Mouse (Mus musculus): ENCODE measurements around the gene Ccdc170.

The Ccdc170 gene

GRCm38 (mm10) chr10:4520394-4521102 lies 38.2 kb downstream of the Ccdc170 start:
- no peak for DNase-seq (ENCODE audit: low read depth, low spot score)

DNA sequence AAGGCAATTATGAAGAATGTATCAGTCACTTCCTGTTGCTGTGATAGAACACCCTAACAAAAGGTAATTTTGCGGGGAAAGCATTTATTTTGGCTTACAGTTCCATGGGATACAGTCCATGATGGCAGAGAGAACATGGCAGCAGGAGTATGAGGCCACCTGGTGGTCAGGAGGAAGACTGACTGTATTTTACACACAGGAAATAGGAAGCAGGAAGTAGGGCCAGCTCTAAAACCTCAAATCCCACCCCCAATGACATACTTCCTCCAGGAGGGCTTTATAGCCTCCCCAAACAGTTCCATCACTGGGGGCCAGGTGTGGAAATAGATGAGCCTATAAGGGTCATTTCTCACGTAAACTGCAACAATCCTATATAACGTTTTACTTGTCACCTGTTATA lies 39.8 kb downstream of the Ccdc170 start:
- peak; percentile 49 for DNase-seq (ENCODE audit: low read depth, low spot score)

- DNase-seq (ENCODE audit: low read depth, low spot score): no peak
Measured at GRCm38 (mm10) chr10:4523078-4523477, 40.8 kb downstream of the Ccdc170 start.

GRCm38 (mm10) chr10:4528043-4528442 lies 45.7 kb downstream of the Ccdc170 start:
- DNase-seq (ENCODE audit: low read depth, low spot score): no peak

- peak; percentile 12 for DNase-seq (ENCODE audit: low read depth, low spot score)
Measured at GRCm38 (mm10) chr10:4530638-4531235, 48.4 kb downstream of the Ccdc170 start.

DNA sequence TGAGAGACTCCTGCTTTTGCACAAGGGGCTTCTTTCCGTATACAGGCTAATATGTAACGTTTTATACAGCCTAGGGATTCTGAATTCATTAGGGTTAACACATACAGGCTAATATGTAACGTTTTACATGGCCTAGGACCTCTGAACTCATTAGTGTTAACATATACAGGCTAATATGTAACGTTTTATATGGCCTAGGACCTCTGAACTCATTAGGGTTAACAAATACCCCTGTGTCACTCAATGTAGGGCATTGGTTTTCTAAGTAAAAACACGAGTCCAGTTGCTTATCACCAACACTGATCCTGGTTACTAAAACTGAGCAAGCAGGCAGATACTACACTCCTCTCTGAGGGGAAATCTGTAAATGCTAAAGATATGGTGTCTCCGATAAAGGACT lies 49.6 kb downstream of the Ccdc170 start:
- no peak for DNase-seq (ENCODE audit: low read depth, low spot score)

DNA sequence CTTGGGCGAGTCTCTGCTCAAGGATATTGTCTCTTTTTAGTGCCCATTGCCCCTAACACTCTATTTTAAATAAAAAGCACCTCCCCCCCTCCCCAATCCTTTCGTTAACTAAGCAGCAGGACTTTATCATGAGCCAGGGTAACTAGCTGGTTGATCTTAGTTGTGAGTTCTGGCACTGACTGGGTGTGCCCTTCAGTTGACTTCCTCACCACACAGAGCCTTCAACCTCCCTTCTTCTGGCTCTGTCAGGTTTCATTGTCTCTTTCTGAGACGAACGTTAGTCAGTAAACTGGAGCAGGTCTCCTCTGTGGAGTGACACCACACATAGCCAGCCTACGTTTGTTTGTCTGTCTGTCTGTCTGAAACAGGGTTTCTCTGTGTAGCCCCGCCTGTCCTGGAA lies 50.4 kb downstream of the Ccdc170 start:
- DNase-seq (ENCODE audit: low read depth, low spot score): peak; percentile 9

- DNase-seq (ENCODE audit: low read depth, low spot score): no peak
Measured at GRCm38 (mm10) chr10:4533873-4534272, 51.6 kb downstream of the Ccdc170 start.

GRCm38 (mm10) chr10:4545550-4545949 lies 63.2 kb downstream of the Ccdc170 start:
- DNase-seq (ENCODE audit: low read depth, low spot score): peak; percentile 87

GRCm38 (mm10) chr10:4553442-4554119 lies 71.3 kb downstream of the Ccdc170 start:
- no peak for DNase-seq (ENCODE audit: low read depth, low spot score)

DNA sequence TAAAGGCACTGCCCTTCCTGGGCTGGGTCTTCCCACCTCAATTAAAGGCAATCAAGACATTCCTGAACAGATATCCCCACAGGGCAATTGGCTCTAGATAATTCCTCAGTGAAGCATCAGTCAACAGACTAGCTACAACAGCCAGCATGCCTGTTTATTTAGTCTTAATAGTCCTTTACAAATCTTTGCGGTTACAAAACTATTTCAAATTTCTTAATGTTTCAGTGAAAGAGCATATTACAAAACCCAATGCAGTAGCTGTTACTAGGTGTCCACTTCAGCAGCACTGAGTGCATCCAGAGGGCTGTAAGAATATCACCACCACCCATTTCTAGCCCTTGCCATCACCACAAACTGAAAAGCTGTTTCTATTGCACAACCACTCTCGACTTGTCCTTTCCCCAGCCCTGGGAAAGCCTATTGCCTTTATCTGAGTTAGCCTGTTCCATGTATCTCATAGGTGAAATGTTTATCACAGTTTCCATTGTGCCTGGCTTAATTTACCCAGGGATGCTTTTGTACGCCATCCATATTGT lies 74.6 kb downstream of the Ccdc170 start:
- DNase-seq (ENCODE audit: low read depth, low spot score): no peak

GRCm38 (mm10) chr10:4559132-4559531 lies 76.8 kb downstream of the Ccdc170 start:
- no peak for DNase-seq (ENCODE audit: low read depth, low spot score)

- no peak for DNase-seq (ENCODE audit: low read depth, low spot score)
Measured at GRCm38 (mm10) chr10:4565148-4565547, 82.8 kb downstream of the Ccdc170 start.

GRCm38 (mm10) chr10:4570778-4571177 lies 88.5 kb downstream of the Ccdc170 start:
- DNase-seq (ENCODE audit: low read depth, low spot score): no peak

DNA sequence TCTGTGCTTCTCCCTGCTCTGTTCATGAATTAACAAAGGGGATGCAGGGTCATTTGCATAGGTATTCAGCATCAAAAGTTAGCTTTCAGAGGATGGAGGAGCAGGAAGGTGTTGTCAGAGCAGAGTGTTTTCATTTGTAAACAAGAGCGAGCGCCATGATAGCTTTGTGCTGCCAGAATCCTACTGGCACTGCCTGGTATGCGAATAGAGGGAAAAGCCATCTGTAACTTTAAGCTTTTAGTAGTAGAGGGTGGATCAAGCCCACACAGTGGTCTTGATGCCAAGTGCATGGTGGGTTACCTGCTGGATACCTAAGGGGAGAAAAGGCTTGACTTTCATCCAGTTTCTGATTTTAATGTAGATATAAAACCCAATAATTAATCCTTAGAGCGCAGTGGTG lies 89.0 kb downstream of the Ccdc170 start:
- DNase-seq (ENCODE audit: low read depth, low spot score): peak; percentile 9

GRCm38 (mm10) chr10:4581905-4582304 lies 99.6 kb downstream of the Ccdc170 start:
- no peak for DNase-seq (ENCODE audit: low read depth, low spot score)

GRCm38 (mm10) chr10:4586691-4587090 lies 104.4 kb downstream of the Ccdc170 start:
- peak; percentile 29 for DNase-seq (ENCODE audit: low read depth, low spot score)

DNA sequence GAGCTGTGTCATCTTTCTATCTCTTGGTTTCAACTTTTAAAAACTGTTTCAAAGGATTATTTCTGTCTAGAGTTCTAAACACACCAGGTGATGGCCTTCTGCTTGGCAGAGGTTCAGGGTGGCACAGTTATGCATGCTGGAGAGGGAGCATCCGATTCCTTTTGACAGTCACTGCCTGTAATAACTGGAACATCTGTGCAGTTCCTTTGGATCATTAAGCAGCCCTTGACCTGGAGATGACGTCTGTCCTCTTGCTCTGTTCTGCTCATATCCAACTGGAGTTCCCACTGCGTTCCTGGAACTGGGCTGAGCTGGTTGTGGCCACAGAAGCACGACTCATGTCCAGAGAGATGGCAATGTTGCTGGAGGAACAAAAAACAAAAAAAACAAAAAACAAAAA lies 107.3 kb downstream of the Ccdc170 start:
- DNase-seq (ENCODE audit: low read depth, low spot score): no peak

DNA sequence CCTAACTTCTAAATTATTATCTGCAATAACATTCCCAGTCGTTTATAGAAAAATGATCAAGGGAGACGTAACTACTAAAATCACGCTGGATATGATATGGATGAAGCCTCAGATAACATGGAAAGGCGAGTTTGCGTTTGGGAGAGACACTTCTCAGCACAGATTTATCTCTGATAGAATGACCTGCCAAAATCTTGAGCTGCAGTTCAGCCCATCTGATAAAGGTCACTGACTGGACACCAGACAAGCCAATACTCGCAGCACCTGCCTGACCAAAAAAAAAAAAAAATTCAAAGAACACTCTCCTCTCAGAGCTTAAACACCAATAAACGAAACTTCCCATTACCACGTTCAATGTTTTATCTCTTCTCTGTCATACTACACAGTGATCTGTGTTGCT lies 108.7 kb downstream of the Ccdc170 start:
- no peak for DNase-seq (ENCODE audit: low read depth, low spot score)

DNA sequence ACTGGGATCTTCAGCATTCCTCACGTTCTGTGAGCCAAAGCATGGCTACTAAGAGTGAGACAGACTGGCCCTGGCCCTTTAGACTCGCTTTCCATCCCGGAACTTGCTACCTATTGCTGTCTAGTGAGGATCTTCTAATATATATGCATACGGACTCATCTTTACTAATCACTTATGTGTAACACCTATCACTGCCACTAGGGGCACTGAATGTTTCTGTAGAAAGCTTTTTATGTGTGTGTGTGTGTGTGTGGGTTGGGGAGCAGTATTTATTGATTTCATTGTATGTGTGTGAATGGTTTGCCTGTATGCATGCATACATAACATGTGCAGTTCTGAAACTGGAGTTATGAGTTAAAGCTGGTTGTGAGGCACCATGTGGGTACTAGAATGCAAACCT lies 111.5 kb downstream of the Ccdc170 start:
- DNase-seq (ENCODE audit: low read depth, low spot score): peak; percentile 25

DNA sequence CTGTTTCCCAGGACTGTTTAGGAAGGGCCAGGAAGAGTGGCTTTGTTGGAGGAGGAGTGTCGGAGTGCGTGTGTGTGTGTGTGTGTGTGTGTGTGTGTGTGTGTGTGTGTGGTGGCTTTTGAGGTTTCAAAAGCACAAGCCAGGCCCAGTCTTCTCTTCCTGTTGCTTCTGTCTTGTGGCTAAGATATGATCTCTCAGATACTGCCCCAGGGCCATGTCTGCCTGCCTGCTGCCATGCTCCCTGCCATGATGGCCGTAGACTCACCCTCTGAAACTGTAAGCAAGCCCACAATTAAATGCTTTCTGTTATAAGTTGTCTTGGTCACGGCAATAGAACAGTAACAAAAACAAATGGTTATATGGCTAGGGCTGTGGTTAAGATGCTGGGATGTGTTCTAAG lies 114.9 kb downstream of the Ccdc170 start:
- no peak for DNase-seq (ENCODE audit: low read depth, low spot score)

GRCm38 (mm10) chr10:4598244-4598842 lies 116.0 kb downstream of the Ccdc170 start:
- peak; percentile 70 for DNase-seq (ENCODE audit: low read depth, low spot score)

Measured in ZHBTc4 (cell line).